Mouse (Mus musculus) stomach, embryonic 14.5 days (tissue): ENCODE results near the gene Abhd10. TPM values are rescaled to one million over a fixed set of nuclear protein-coding genes. Genes with fewer than 3 reads are reported as not detected.

ENCODE experiments used
- ATAC-seq: fragments of 200-750 bp; cut with Nextera tagmentation; 2 replicates; pipeline ENCODE4 v1.8.0; 2017; ENCODE audit warnings: low read depth, moderate TSS enrichment; ENCODE audit not compliant: insufficient number of reproducible peaks, insufficient read depth, low FRiP score
- H3K27ac ChIP-seq: fragments of 300-500 bp; sonication (generic); 2 replicates; pipeline ENCODE4 v1.5.1; 2014; ENCODE audit warnings: mild to moderate bottlenecking, low read length, moderate library complexity, mixed read lengths
- H3K27me3 ChIP-seq: fragments of 300-500 bp; sonication (generic); 2 replicates; pipeline ENCODE4 v1.6.1; 2014; ENCODE audit warnings: low read length, control low read depth, mixed read lengths; ENCODE audit not compliant: control insufficient read depth, insufficient read depth
- H3K36me3 ChIP-seq: fragments of 300-500 bp; sonication (generic); 2 replicates; pipeline ENCODE4 v1.6.1; 2014; ENCODE audit warnings: mild to moderate bottlenecking, control low read depth, low read length, moderate library complexity, mixed read lengths; ENCODE audit not compliant: control insufficient read depth, insufficient read depth
- H3K4me1 ChIP-seq: fragments of 300-500 bp; sonication (generic); 2 replicates; pipeline ENCODE4 v1.6.1; 2014; ENCODE audit warnings: low read length, control low read depth, mixed read lengths; ENCODE audit not compliant: control insufficient read depth, insufficient read depth
- H3K4me2 ChIP-seq: fragments of 300-500 bp; sonication (generic); replicated peaks from 2 replicates; pipeline ENCODE4 v1.6.1; 2014; ENCODE audit warnings: low read depth, low read length, control low read depth
- H3K4me3 ChIP-seq: fragments of 300-500 bp; sonication (generic); 2 replicates; pipeline ENCODE4 v1.5.1; 2014; ENCODE audit warnings: low read depth, low read length, control low read depth
- H3K9ac ChIP-seq: fragments of 300-500 bp; sonication (generic); replicated peaks from 2 replicates; pipeline ENCODE4 v1.6.1; 2014; ENCODE audit warnings: low read depth, mild to moderate bottlenecking, control low read depth, low read length, moderate library complexity, mixed read lengths
- H3K9me3 ChIP-seq: fragments of 300-500 bp; sonication (generic); 2 replicates; pipeline ENCODE4 v1.6.1; 2016; ENCODE audit warnings: low read depth, low read length, control low read depth; ENCODE audit not compliant: control insufficient read depth
- WGBS: fragments of 180-500 bp; shearing (Covaris S2); extraction: QIAGEN DNeasy Blood & Tissue Kit; methylation state at CpG from one replicate; pipeline ENCODE4 v1.1.7; 2014; 5-methylcytosine and 5-hydroxymethylcytosine counted together
- polyA plus RNA-seq: library from polyadenylated mRNA; unstranded; fragments of >200 nt; fragmentation: Nextera tagmentation; extraction: Ambion mirVana; gene quantifications from 2 replicates; pipeline ENCODE4 v1.2.1, GENCODE M21; 2014

The Abhd10 gene
- polyA plus RNA-seq, 1 experiment from 2014 or later, result 35.7 TPM

DNA sequence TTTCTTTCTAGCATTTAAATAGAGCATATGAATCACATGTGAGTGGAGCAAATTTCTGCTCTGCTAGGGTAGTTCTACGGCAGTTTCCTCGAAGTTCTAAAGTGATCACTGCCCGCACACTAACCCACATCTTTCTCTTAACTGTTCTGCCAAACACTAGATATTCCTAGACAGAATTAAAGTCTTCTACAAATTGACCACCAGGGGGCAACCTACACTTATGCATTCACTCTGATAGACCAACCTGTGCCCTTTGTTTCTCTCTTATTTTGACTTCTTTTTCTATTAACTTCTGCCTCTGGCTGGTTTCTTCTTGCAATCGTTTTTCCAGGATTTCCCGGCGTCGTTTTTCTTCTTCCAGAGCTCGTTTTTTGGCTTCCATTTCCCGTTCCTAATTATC lies 14.1 kb upstream of the Abhd10 start:
- Histone ChIP-seq H3K9ac (no peak overlapping the region), H3K36me3 (peaks cover 27% of the 10 kb centered on the region; the same call in 1 of the 2 replicates)

DNA sequence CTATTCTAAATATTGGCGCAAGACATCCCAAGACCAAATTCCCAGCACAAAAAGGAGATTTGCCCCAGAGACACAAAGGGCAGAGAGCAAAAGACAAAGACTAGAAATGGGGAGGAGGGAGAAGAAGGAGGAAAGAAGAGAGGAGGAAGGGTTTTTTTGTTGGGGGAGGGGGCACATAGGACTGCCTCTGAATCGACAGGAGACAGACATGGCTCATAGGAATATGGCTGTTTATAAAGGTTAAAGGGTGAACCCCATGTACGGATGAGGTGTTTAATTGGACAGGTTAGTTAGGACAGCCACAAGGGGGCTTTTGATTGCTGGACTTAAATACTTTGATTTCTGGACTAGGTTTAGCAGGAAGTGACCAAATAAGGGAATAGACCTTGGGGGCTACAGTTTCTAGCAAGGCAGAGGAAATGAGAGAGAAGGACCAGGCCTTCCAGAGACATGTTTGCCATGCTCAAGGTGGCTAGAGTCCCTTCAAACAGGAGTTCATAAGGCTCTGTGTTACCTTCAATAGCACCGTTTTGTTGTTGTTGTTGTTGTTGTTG lies 913 bp upstream of the Abhd10 start:
- Histone ChIP-seq H3K36me3 (peaks cover 17% of the 10 kb centered on the region), H3K27me3 (no peaks in the 10 kb centered on the region), H3K4me3 (no peak overlapping the region), H3K27ac (no peak overlapping the region), H3K4me2 (no peak overlapping the region), H3K9ac (no peak overlapping the region), H3K4me1 (peaks cover 3% of the 10 kb centered on the region; the same call in 1 of the 2 replicates), H3K9me3 (no peaks in the 10 kb centered on the region)
- WGBS, result 61% methylated on average over 4 of the region's 4 CpGs
- no peak for ATAC-seq

More for the DNA sequence above, 14.1 kb upstream of the Abhd10 start:
- no peaks in the 10 kb centered on the region for H3K9me3 ChIP-seq
- WGBS, result 45% methylated on average over 9 of the region's 9 CpGs
- H3K4me2 ChIP-seq, result no peak overlapping the region
- no peaks in the 10 kb centered on the region for H3K4me1 ChIP-seq
- H3K27me3 ChIP-seq, result no peaks in the 10 kb centered on the region
- no peak overlapping the region for H3K27ac ChIP-seq
- no peak overlapping the region for H3K4me3 ChIP-seq
- no peak for ATAC-seq

- Histone ChIP-seq H3K9me3 (no peaks in the 10 kb centered on the region), H3K4me1 (peaks cover 3% of the 10 kb centered on the region; the same call in 1 of the 2 replicates), H3K27me3 (no peaks in the 10 kb centered on the region), H3K27ac (no peak overlapping the region), H3K36me3 (peaks cover 28% of the 10 kb centered on the region), H3K4me2 (no peak overlapping the region), H3K4me3 (no peak overlapping the region), H3K9ac (no peak overlapping the region)
- WGBS, result 83% methylated on average over 8 of the region's 8 CpGs
- no peak for ATAC-seq
Observed at GRCm38 (mm10) chr16:45737880-45738279, 4.9 kb downstream of the Abhd10 start.

GRCm38 (mm10) chr16:45736724-45737123 lies 6.0 kb downstream of the Abhd10 start:
- ATAC-seq, result no peak
- peaks cover 3% of the 10 kb centered on the region; the same call in 1 of the 2 replicates for H3K4me1 ChIP-seq
- no peak overlapping the region for H3K27ac ChIP-seq
- no peak overlapping the region for H3K9ac ChIP-seq
- H3K9me3 ChIP-seq, result no peaks in the 10 kb centered on the region
- WGBS, result 91% methylated on average over 3 of the region's 3 CpGs
- no peak overlapping the region for H3K4me2 ChIP-seq
- no peaks in the 10 kb centered on the region for H3K27me3 ChIP-seq
- peaks cover 32% of the 10 kb centered on the region for H3K36me3 ChIP-seq
- no peak overlapping the region for H3K4me3 ChIP-seq

- H3K4me3 ChIP-seq, result no peak overlapping the region
- 88% methylated on average over 5 of the region's 5 CpGs for WGBS
- no peak for ATAC-seq
Observed at GRCm38 (mm10) chr16:45729163-45729562, 13.6 kb downstream of the Abhd10 start.

GRCm38 (mm10) chr16:45724742-45725102 lies 18.0 kb downstream of the Abhd10 start:
- ATAC-seq, result peak; percentile 38; the same call in 1 of the 2 replicates
- Histone ChIP-seq H3K4me2 (peak overlapping the region; percentile 83), H3K27me3 (no peaks in the 10 kb centered on the region), H3K4me1 (0 out of 2 replicates have a peak, but pooled peaks cover 6% of the 10 kb centered on the region), H3K9me3 (no peaks in the 10 kb centered on the region), H3K36me3 (peaks cover 3% of the 10 kb centered on the region; the same call in 1 of the 2 replicates), H3K9ac (peak overlapping the region; percentile 43), H3K27ac (no peak overlapping the region), H3K4me3 (peak overlapping the region; percentile 40)
- 2% methylated on average over 10 of the region's 10 CpGs for WGBS

More at GRCm38 (mm10) chr16:45729163-45729562, 13.6 kb downstream of the Abhd10 start:
- Histone ChIP-seq H3K27ac (no peak overlapping the region), H3K4me1 (0 out of 2 replicates have a peak, but pooled peaks cover 3% of the 10 kb centered on the region), H3K27me3 (no peaks in the 10 kb centered on the region), H3K4me2 (no peak overlapping the region), H3K36me3 (peaks cover 21% of the 10 kb centered on the region), H3K9ac (no peak overlapping the region), H3K9me3 (no peaks in the 10 kb centered on the region)

- peak within 1 kb of the TSS; percentile 40 for H3K4me3 ChIP-seq
- H3K27ac ChIP-seq, result no peak within 1 kb of the TSS
- peak within 1 kb of the TSS; percentile 83 for H3K4me2 ChIP-seq
- 1% methylated on average over 30 of the region's 30 CpGs for WGBS
- peak; percentile 67 for ATAC-seq
- no peaks in the 10 kb centered on the region for H3K9me3 ChIP-seq
- no peaks in the 10 kb centered on the region for H3K27me3 ChIP-seq
- H3K9ac ChIP-seq, result peak within 1 kb of the TSS; percentile 43
- H3K4me1 ChIP-seq, result 0 out of 2 replicates have a peak, but pooled peaks cover 6% of the 10 kb centered on the region
- peaks cover 3% of the 10 kb centered on the region; the same call in 1 of the 2 replicates for H3K36me3 ChIP-seq
Observed at GRCm38 (mm10) chr16:45724061-45724741, 18.6 kb downstream of the Abhd10 start, which contains the start of gene Tagln3. Tagln3 (minus strand) TSS chr16:45724608.

DNA sequence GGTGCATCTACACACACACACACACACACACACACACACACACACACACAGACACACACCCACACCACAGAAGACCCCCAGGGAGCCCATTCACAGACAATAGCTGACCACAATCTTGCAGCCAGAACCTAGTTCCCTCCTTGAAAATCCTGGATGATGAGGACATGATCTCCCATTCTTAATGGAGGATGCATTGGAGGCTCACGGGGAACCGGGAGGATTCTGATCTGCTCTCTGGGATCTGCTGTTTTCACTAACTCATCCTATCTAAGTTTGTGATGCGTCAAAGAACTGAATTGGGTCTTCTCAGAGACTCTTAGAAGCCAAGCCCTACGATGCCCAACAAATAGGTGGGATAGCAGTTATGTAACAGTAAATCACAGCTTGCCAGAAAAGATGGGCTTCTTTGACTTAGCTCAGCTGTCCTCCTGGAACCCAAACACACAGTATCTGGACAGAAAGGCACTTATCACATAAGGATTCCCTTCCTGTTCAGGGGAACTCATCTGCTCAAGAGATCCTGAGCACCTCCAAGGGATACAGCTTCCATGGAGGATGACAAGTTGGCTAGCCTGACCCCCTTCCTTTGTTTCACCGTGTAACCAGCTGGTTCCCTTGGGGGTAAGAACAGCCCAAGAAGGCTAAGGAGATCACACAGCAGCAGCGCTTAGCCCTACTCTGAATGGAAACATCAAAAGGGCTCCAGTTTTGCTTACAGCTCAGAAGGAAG lies 19.4 kb downstream of the Abhd10 start:
- peak overlapping the region; percentile 83 for H3K4me2 ChIP-seq
- 0 out of 2 replicates have a peak, but pooled peaks cover 6% of the 10 kb centered on the region for H3K4me1 ChIP-seq
- H3K36me3 ChIP-seq, result no peaks in the 10 kb centered on the region; the same call in 1 of the 2 replicates
- peak overlapping the region; percentile 40 for H3K4me3 ChIP-seq
- no peak for ATAC-seq
- no peaks in the 10 kb centered on the region for H3K9me3 ChIP-seq
- no peak overlapping the region for H3K27ac ChIP-seq
- 47% methylated on average over 6 of the region's 6 CpGs for WGBS
- no peaks in the 10 kb centered on the region for H3K27me3 ChIP-seq
- no peak overlapping the region for H3K9ac ChIP-seq
